Mouse (Mus musculus) spleen, embryonic (tissue): Measurements from ENCODE around the gene Faf1.

ENCODE experiments used
- CTCF ChIA-PET: fragments of 350-600 bp; sonication (Branson Sonifier 250); formaldehyde crosslinking; loops from one replicate; lab custom pipeline; 2022; lab: Charles Lee

The Faf1 gene

DNA sequence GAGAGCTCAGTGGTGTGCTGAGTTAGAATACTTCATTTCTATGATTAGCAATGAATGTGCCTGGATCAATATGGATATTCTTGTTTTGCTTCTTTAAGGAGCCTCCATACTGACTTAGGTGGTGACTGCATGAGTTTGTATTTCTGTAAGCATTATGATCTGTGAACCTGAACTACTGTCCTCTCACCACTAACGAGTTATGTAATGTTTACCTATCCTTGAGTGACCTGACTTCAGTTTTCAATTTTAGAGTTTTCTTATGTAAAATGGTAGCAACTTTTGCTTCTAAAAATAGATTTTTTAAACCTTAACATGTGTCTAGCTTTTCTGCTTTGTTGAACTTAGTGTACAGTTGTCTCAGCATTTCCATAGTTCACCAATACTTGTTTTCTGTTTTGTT is 92.7 kb downstream of the Faf1 start:
- CTCF ChIA-PET: no interaction called here

DNA sequence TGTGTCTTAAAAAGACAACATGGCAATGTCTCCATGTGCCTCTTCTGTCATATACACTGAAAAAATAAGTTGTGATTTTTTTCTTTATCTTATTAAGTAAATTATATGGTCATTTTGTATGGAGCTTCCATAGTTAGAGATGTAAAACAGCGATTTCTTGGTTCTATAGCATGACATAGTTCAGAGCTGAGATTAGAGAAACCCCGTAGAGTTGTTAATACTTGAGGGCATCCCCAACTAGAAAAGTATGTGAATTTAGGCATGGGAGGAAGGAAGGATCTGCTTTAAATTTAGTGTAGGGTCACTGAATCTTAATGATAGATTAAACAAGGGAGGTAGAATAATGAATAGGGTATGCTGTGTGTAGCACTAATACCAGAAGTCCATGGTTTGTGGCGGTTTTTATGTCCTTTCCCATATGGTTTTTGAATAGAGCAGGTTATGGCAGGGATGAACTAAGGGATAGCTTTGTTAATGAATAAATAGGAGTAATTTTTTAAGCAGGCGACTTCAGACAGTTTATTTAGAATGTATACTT is 106.3 kb downstream of the Faf1 start:
- CTCF ChIA-PET: no interaction called here

DNA sequence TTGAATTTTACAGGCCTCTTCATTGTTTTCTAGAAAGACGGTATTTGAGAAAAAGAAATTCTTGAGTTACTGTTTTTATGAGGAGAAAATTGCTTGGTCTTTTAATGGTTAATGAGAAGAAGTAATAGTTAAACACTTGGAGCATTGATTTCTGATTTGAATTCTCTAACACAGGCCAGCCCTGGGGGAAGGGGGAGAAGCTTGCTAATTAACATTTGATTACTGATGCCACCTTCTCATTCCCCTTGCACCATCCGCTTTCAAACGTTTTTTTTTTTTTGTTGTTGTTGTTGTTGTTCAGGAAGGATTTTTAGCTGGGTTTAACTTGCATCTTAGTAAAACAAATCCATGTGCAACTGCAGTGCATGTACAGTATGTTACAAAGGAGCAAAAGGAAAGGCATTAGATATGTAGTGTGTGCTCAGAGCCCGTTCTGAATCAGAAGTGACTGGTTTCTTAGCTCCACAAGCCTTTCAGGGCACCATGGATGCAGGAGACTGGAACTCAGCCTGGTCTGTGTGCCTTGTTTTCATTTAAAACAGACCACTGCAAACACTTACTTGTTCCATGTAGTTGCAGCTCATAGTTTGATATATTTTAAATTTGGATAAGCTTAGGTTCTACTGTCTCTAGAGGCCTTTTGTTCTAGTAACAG is 113.1 kb downstream of the Faf1 start:
- CTCF ChIA-PET: interaction anchor here (0.7 kb wide), 1 partner anchor 30 kb away, joined by 4 read pairs; no protein-coding TSS in a partner anchor

DNA sequence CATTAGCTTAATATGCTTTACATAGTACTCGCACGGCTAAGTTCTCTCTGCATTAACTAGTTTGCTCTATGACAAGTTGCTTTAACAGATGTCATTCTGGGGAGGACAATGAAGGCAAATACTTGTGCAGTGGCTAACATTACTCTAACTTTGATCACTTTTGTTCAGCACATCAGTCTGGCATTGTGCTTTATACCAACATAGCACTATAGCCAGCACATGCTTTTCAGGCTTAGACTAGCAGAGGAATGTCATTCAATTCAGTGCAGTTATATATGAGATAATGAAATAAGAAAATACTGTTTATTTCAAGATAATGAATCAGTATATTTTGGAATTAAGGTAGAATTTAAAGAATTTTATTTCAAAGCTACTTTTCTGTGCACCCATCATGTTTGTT is 115.9 kb downstream of the Faf1 start:
- CTCF ChIA-PET: interaction anchor here (0.6 to 0.7 kb wide), 2 partner anchors 87 to 1010 kb away, joined by 4 read pairs; no protein-coding TSS in a partner anchor

DNA sequence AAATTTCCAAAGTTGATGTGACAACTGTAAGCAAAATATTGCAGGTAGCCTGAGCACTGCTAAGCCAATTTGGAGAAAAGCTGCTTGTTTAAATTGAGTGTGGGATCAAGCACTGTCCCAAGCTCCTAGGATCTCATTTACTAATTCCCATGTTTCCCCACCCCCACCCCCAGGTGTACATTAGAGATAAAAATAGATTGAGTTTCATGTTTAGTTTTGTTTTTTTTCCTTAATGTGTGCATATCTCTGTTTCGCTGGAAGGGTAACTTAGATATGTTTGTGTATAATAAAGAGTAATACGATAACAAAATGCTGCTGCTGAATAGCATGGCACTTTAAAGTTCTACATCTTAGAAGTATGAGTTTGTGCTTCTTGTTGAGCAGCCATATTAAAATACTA is 116.7 kb downstream of the Faf1 start:
- CTCF ChIA-PET: no interaction called here

DNA sequence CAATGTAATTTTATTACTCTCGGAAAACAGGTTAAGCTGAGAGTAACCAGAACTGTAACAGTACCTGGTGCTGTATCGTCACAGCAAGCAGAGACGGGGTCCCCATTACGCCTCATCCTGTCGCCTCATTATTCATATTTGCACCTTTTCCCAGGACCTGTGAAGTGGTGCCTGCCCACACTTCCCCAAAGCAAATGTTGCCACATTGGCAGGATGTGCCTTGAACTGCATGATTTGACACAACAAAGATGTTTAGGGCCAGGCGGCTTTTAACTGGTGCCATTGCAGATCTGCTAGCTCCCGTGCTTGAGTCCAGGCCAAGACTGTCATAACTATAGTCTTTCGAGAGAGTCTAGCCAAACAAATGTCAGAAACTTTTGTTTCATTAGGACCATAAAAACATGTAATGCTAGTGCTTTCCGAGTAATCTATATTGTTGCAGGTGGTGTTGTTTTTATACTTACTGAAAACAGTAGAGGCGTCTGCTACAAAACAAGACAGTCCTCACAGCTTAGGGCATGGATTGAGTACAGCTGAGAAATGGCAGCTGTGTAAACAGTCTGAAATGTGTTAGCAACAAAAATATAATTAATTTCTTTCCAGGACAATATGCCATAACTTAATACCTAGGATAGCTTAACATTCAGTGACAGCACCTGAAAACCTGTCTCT is 121.3 kb downstream of the Faf1 start:
- CTCF ChIA-PET: no interaction called here

DNA sequence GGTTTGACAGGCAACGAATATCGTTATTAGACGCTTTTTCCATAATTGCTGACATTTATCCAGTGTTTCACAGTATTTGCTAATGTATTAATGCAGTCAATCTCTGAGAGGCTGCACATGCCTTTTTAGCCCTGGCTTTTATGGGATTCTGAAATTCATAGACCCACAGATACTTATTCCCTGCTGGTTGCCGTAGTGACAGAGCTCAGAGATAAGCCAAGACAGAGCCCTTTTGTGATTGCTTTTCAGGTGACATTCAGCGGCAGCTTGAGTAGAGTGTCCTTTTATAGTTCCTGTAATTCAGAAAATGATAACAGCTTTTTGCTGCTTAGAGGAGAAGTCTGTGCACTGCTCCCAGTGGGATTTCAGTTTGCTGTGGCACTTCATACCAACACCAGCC is 130.0 kb downstream of the Faf1 start:
- CTCF ChIA-PET: no interaction called here

DNA sequence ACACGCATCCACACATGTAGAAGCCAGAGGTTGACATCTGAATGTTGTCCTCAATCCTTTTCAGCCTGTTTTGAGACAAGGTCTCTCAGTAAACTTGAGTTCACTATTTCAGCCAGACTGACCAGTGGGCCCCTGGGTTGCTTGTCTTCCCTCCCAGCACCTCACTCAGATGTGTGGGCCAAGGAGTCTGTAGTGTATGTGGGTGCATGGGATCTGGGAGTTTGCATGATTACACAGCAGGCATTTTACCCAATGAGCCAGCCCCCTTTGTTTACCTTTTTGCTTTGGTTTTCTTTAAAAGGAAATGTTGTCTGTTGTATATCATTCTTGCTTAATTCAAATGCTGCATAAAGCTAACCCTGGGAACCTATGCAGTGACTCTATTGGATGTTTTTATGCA is 138.8 kb downstream of the Faf1 start:
- CTCF ChIA-PET: interaction anchor here (0.7 kb wide), 1 partner anchor 15 kb away, joined by 4 read pairs; no protein-coding TSS in a partner anchor

DNA sequence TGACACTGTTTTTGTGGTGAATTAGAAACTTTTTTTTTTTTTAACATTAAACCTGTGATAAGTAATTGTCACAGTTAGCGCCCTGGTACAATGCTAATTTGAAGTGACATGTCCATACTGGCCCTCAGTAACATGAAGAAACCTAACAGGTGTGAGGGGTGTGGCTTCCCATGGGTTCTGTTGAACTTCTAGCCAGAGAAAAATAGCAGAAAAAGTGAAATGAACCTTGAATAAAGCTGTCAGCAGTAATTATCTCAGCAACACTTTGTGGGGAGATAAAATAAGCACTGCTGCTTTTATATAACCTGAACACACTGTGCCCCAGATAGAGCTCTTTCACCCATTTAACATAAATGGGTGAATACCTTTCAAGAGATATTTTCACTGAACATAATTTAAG is 139.2 kb downstream of the Faf1 start:
- CTCF ChIA-PET: interaction anchor here (0.7 kb wide), 1 partner anchor 14 kb away, joined by 4 read pairs; no protein-coding TSS in a partner anchor

DNA sequence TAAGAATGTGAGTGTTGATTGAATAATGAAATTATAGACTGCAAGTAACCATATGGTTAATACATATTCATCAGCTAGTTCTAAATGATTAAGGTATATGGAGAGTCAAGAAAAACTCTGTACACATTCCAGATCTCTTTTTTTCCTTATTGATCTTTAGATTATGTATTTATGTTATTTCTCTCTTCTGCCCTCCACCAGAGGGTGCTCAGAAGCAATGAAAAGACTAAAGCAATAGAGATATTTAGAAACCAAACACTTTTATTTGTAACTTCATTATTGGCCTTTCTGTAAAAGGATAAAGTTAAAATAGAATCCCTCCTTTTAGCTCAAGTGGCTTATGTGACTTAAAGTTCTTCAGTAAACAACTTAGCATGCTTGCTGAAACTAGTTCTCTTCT is 143.1 kb downstream of the Faf1 start:
- CTCF ChIA-PET: no interaction called here

DNA sequence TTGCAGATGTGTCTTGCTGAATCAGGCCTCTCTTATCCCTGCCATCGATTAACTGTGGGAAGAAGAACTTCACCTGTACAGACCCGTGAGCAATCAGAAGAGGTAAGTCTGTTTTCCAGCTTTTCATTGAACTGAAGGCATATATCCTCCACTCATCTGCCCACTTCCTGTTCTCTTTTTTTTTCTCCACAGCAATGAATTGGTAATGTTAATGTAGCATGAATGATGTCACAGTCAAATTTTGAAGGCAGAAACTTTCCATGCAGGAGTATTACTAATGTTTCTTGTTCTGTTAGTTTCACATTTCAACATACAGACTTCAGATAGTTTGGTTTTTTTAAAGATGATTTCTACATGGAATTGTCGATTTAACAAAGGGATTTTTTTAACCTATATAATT is 153.4 kb downstream of the Faf1 start:
- CTCF ChIA-PET: interaction anchor here (0.6 kb wide), 2 partner anchors 15 to 54 kb away, joined by 4 to 7 read pairs; no protein-coding TSS in a partner anchor

DNA sequence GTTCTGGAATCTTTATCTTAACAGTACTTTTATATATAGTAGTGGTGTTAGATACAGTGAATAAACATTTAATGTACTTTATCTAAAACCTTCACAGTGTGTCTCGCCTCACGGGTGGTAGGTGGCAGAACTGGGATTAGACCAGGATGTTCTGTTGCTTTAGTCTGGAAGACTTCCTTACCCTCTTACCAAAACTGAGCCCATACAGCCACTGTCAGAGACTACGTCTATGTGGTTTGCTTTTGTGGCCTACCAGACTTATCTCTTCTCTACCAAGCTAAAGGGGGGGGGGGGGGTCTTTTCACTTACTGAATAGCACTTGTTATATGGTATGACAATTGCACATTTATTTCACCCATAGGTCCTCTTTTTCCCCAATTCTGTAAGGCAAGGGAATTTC is 181.5 kb downstream of the Faf1 start:
- CTCF ChIA-PET: interaction anchor here (0.7 kb wide), 1 partner anchor 154 kb away, joined by 3 read pairs; no protein-coding TSS in a partner anchor

DNA sequence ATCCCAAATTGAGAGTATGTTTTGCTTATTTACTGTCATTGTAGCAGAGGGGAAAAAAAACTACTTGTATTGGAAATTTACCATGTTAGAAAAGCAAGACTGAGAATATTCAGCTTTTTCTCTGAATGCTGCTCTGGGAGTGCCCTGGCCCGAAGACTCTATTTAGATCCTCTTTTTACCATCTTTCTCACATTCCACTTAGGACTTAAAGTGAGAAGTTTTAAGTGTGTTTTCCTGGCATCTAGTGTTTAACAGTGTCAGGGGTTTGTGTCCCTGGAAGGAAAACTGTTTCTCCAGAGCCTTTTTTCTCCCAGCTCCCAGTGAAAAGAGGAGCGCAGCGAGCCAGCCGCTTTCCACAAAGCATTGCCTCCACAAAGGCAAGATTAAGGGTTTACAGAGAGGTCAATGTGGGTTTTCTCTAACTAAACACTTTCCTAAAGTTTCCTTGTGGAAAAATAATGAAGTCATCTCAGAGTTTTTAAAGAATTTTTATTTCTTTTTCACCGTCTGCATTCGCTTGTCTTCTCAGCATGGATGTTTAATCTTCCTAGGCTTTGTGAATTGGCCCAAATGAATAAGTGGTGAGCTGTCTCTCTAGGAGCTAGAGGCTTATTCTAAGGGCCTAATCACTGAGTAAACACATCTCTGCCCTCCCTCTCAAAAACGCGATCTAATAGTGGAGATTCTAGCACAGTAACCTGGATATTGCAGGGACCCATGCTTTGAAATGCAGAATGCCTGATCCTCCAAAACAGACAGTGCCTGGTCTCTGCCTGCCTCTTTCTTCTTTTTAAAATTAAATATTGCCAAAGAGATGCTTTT is 182.4 kb downstream of the Faf1 start:
- CTCF ChIA-PET: no interaction called here

DNA sequence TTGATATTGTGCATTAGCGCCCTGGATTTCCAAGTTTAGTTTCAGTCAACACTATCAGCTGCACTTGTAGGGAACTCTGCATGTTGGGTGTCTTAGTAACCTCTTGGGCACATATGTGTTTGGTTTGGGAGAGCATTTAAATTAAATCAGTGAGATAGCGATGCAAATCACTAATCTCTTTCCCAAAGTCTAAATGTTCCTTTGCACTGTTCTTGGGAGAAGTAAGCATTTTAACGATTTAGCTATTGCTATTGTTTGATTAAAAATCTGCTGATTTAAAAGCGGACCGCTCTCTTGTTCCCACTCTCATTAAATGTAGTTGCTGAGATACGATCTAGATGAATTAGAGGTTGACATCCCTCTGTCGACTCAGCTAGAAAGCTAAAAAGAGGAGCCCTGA is 183.0 kb downstream of the Faf1 start:
- CTCF ChIA-PET: no interaction called here

DNA sequence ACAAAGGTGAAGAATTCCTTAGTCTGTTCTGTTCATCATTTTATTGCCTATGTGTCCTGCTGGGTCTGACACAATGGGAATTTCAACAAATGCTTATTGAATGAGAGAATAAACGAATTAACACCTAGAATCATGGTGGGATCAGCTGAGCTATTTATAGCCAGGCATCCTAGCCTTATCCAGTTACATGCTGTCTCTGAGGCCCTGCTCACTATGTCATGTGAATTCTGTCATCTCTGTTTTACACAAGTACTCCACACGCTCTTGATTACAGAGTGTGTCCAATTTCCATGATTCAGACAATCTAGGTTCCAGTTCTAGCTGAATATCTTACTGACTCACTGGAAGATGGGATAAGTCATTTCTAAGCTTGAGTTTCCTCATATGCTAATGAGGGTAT is 183.9 kb downstream of the Faf1 start:
- CTCF ChIA-PET: no interaction called here

DNA sequence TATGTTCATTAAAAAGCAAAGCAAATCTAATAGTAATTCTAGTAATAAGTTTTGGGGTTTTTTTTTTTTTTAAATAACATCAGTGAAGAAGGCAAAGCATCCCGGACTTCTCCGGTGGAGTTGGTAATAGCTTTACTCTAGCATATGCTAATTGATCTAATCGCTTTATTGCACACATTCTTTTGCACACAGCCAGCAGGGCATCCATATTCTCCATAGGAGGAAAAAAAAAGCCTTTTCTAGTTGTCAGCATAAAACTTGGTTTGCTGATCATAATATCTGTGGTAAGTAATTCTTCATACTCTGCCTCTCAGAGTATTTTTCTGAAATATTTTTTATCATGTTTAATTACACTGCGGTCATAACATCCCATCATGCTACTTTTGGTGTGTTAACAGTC is 185.9 kb downstream of the Faf1 start:
- CTCF ChIA-PET: no interaction called here

DNA sequence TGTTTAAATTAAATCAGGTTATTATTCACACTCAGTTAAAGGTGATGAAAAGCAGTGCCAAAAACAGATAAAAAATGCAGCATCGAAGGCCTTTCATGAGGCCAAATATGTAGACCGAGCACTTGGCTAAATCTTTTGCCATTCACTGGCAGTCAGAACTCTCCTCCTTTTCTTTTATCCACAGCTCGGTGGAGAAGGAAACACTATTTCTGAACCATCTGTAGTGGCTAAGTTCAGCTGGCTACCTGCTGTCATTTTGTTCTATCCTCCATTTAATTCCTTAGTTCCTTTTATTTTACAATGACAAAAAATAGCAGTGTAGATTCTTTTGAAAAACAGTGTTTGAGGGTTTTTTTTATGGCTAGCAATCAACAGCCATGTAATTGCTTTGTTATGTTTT is 186.6 kb downstream of the Faf1 start:
- CTCF ChIA-PET: no interaction called here

DNA sequence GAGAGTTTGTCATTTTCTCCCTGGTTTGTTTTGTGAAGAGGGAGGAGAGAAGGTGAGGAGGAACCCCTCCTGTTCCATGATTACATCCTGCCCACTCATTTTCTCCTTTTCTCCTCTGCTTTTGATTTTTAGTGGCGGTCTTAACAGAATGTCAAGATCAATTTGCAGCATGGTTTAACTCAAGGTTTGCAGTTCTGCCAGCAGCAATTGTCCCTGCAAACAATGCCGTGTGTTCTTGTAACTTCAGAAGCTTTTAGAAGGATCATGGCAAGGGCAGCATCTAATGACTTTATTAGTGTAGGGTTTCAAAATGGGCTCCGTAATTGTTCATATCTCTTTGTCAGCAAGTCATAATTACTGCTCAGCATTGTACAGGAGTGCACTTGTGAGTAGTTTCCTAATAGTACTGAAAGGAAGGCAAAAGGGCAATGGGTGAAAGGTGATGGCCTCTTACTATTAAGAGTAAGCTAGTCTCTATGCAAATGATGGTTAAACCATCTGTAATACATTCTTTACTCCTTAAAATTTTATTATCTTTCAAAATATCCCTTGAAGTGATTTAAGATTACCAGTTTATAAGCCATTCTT is 192.6 kb downstream of the Faf1 start:
- CTCF ChIA-PET: no interaction called here

DNA sequence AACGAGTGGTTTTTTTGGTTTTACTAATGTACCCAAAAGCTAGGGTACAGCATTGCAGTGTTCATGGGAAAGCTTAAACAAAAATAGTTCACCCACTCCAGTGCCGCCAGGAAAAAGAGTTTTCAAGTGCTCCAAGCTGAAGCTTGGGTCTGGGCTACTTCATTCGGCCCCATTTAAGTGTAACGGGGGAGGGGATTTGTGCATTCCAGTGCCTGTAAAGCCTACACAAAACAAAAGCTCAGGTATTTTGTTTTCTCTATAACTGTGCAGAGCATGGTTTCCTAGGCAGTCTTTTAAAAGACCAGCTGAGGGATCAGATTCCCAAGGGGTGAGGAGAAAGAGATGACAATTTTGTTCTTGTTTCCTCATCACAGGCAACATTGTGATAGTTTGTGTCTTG is 207.9 kb downstream of the Faf1 start:
- CTCF ChIA-PET: no interaction called here

DNA sequence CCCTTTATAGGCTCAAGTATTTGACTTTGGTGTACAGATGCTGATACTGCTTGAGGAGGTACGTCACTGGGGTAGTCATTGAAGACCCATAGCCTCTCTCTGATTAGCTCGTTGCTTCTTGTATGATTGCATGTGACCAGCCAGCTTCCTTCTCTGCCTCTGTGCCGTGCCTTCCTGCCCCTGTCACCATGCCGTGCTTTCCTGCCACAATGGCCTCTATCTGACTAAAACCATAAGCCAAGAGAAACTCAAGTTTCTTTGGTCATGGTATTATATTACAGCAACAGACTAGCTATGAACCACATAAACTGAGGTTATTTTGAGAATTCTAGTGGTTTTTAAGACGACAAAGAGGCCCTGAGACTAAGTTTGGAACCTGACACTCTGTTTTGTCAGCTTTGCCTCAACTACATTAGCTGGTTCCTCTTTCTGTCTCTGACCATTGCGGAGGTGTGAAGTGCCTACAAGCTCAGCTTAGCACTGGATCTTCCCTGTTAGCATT is 211.5 kb downstream of the Faf1 start:
- CTCF ChIA-PET: no interaction called here

DNA sequence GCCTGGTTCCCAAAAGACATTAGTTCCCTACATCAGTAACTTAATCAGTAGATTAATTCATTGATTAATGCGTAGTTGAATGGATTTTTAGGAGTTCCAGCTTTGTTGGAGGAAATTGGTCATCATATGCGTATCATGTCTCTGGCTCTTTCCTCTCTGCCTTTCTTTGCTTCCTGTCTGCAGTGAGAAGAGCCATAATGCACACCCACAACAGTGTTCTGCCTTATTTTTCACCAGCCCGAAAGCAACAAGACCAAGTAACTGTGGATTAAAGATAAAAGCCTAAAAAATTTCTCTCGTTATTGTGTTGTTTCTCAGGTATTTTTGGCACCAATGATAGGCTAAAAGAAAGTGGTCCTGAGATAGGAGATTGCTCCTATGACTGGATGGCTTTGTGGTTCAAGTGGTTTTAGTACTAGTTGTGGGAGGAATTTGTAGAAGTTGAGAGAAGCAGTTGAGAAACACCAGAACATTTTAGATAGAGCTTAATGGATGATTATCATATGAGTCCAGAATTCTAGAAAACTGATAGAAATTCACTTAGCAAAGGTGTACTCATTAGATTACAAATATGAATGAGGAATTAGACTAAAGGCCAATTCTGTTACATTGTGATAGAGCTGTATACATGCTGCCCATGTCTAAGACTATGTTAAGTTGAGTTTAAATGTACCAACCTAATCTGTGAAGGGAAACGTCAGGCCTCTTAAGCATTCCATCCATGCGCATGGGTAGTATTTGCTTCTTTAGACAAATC is 221.6 kb downstream of the Faf1 start:
- CTCF ChIA-PET: no interaction called here
